Mouse (Mus musculus): ENCODE measurements around the gene Apobec2.
A peak's percentile ranks its signal among the peaks of the same experiment; 100 is the strongest.
"Not testable (repeated sequence)": the region's sequence is repeated elsewhere in the genome, so short reads cannot be mapped to it uniquely, and the experiment has no call there.

Gene Apobec2

GRCm38 (mm10) chr17:48432158-48432980, at the start of gene Apobec2:
Apobec2 (minus strand) TSS chr17:48432930.
- DNase-seq (ENCODE audit: low read depth, low spot score), result no peak

- no peak for DNase-seq (ENCODE audit: low read depth, low spot score)
These were observed 47.2 kb upstream of the Apobec2 start for GRCm38 (mm10) chr17:48479952-48480351.

GRCm38 (mm10) chr17:48475444-48475843, 42.7 kb upstream of the Apobec2 start:
- DNase-seq (ENCODE audit: low read depth, low spot score), result no peak

- not testable (repeated sequence) for DNase-seq (ENCODE audit: low read depth, low spot score)
These were observed 41.6 kb upstream of the Apobec2 start for GRCm38 (mm10) chr17:48474282-48474681.

- DNase-seq (ENCODE audit: low read depth, low spot score), result peak; percentile 26
These were observed 34.9 kb upstream of the Apobec2 start for GRCm38 (mm10) chr17:48467395-48468231.

GRCm38 (mm10) chr17:48466769-48467394, 34.2 kb upstream of the Apobec2 start:
- DNase-seq (ENCODE audit: low read depth, low spot score), result no peak

- no peak for DNase-seq (ENCODE audit: low read depth, low spot score)
These were observed 30.7 kb upstream of the Apobec2 start for GRCm38 (mm10) chr17:48463391-48463790.

- no peak for DNase-seq (ENCODE audit: low read depth, low spot score)
These were observed 29.4 kb upstream of the Apobec2 start for GRCm38 (mm10) chr17:48462096-48462495.

GRCm38 (mm10) chr17:48457971-48458653, 25.4 kb upstream of the Apobec2 start:
- no peak for DNase-seq (ENCODE audit: low read depth, low spot score)

- DNase-seq (ENCODE audit: low read depth, low spot score), result no peak
These were observed 23.2 kb upstream of the Apobec2 start for GRCm38 (mm10) chr17:48455955-48456354.

- no peak for DNase-seq (ENCODE audit: low read depth, low spot score)
These were observed 22.0 kb upstream of the Apobec2 start, which contains the start of gene Unc5cl for GRCm38 (mm10) chr17:48454688-48455087. Unc5cl (plus strand) TSS chr17:48454901.

GRCm38 (mm10) chr17:48454190-48454589, 21.5 kb upstream of the Apobec2 start:
- no peak for DNase-seq (ENCODE audit: low read depth, low spot score)

- DNase-seq (ENCODE audit: low read depth, low spot score), result no peak
These were observed 20.8 kb upstream of the Apobec2 start for GRCm38 (mm10) chr17:48453489-48453888.

- DNase-seq (ENCODE audit: low read depth, low spot score), result no peak
These were observed 19.2 kb upstream of the Apobec2 start for GRCm38 (mm10) chr17:48451753-48452444.

- DNase-seq (ENCODE audit: low read depth, low spot score), result no peak
These were observed 18.6 kb upstream of the Apobec2 start, which contains the start of gene Tspo2 for GRCm38 (mm10) chr17:48451353-48451675. Tspo2 (minus strand) TSS chr17:48451522.

- DNase-seq (ENCODE audit: low read depth, low spot score), result no peak
These were observed 18.1 kb upstream of the Apobec2 start for GRCm38 (mm10) chr17:48450666-48451352.

- DNase-seq (ENCODE audit: low read depth, low spot score), result no peak
These were observed 14.9 kb upstream of the Apobec2 start for GRCm38 (mm10) chr17:48447675-48448074.

GRCm38 (mm10) chr17:48443542-48444145, 10.9 kb upstream of the Apobec2 start:
- no peak for DNase-seq (ENCODE audit: low read depth, low spot score)

GRCm38 (mm10) chr17:48442745-48443457, 10.2 kb upstream of the Apobec2 start:
- DNase-seq (ENCODE audit: low read depth, low spot score), result no peak

All from telencephalon, adult 2 months (tissue).